Mouse (Mus musculus) heart, postnatal 0 days (tissue): ENCODE data around the gene Mapkapk2.

Source experiments
- CTCF ChIP-seq: IDR thresholded peaks from 2 replicates; pipeline ENCODE4 v1.5.1; 2016; ENCODE audit warnings: antibody characterized with exemption, control low read depth, low read depth
- EP300 ChIP-seq: IDR thresholded peaks from 2 replicates; pipeline ENCODE4 v1.6.1; 2016; ENCODE audit warnings: antibody characterized with exemption, low read depth

- TF ChIP-seq CTCF (no peak), EP300 (no peak)
Observed at GRCm38 (mm10) chr1:131080686-131081085, 16.9 kb downstream of the Mapkapk2 start.
